Mouse (Mus musculus): Measurements from ENCODE around the gene Nlrx1.

The Nlrx1 gene

GRCm38 (mm10) chr9:44269077-44269476 lies 678 bp upstream of the Nlrx1 start:
- peak; percentile 50 for DNase-seq (ENCODE audit: low read depth, low spot score)

- DNase-seq (ENCODE audit: low read depth, low spot score), result peak; percentile 93
Observed at GRCm38 (mm10) chr9:44268027-44268360, 405 bp downstream of the Nlrx1 start.

GRCm38 (mm10) chr9:44267319-44268026 lies 926 bp downstream of the Nlrx1 start:
- DNase-seq (ENCODE audit: low read depth, low spot score), result peak; percentile 25

GRCm38 (mm10) chr9:44266478-44267226 lies 1.7 kb downstream of the Nlrx1 start:
- peak; percentile 84 for DNase-seq (ENCODE audit: low read depth, low spot score)

GRCm38 (mm10) chr9:44261388-44261787 lies 7.0 kb downstream of the Nlrx1 start:
- no peak for DNase-seq (ENCODE audit: low read depth, low spot score)

GRCm38 (mm10) chr9:44259014-44259413 lies 9.4 kb downstream of the Nlrx1 start:
- DNase-seq (ENCODE audit: low read depth, low spot score), result no peak

GRCm38 (mm10) chr9:44256213-44256612 lies 12.2 kb downstream of the Nlrx1 start:
- DNase-seq (ENCODE audit: low read depth, low spot score), result no peak

GRCm38 (mm10) chr9:44255136-44255521 lies 13.3 kb downstream of the Nlrx1 start:
- no peak for DNase-seq (ENCODE audit: low read depth, low spot score)

- peak; percentile 63 for DNase-seq (ENCODE audit: low read depth, low spot score)
Observed at GRCm38 (mm10) chr9:44254508-44255135, 13.8 kb downstream of the Nlrx1 start.

- no peak for DNase-seq (ENCODE audit: low read depth, low spot score)
Observed at GRCm38 (mm10) chr9:44253441-44253840, 15.0 kb downstream of the Nlrx1 start.

- DNase-seq (ENCODE audit: low read depth, low spot score), result no peak
Observed at GRCm38 (mm10) chr9:44251314-44251713, 17.1 kb downstream of the Nlrx1 start, which contains the start of gene Pdzd3. Gene Pdzd3 (minus strand): TSS chr9:44251471.

GRCm38 (mm10) chr9:44250445-44250844 lies 18.0 kb downstream of the Nlrx1 start:
- DNase-seq (ENCODE audit: low read depth, low spot score), result peak; percentile 67

- DNase-seq (ENCODE audit: low read depth, low spot score), result peak; percentile 84
Observed at GRCm38 (mm10) chr9:44249181-44250146, 18.9 kb downstream of the Nlrx1 start.

- DNase-seq (ENCODE audit: low read depth, low spot score), result no peak
Observed at GRCm38 (mm10) chr9:44247907-44248306, 20.5 kb downstream of the Nlrx1 start.

GRCm38 (mm10) chr9:44243621-44244020 lies 24.8 kb downstream of the Nlrx1 start:
- DNase-seq (ENCODE audit: low read depth, low spot score), result no peak

- no peak for DNase-seq (ENCODE audit: low read depth, low spot score)
Observed at GRCm38 (mm10) chr9:44241418-44241817, 27.0 kb downstream of the Nlrx1 start.

- no peak for DNase-seq (ENCODE audit: low read depth, low spot score)
Observed at GRCm38 (mm10) chr9:44240911-44241310, 27.5 kb downstream of the Nlrx1 start.

- DNase-seq (ENCODE audit: low read depth, low spot score), result no peak
Observed at GRCm38 (mm10) chr9:44240399-44240798, 28.0 kb downstream of the Nlrx1 start, which contains the start of gene Ccdc153. Gene Ccdc153 (plus strand): TSS chr9:44240676.

GRCm38 (mm10) chr9:44239447-44239846 lies 29.0 kb downstream of the Nlrx1 start:
- DNase-seq (ENCODE audit: low read depth, low spot score), result peak; percentile 63

- no peak for DNase-seq (ENCODE audit: low read depth, low spot score)
Observed at GRCm38 (mm10) chr9:44238501-44239190, 29.8 kb downstream of the Nlrx1 start.

GRCm38 (mm10) chr9:44237128-44237527 lies 31.3 kb downstream of the Nlrx1 start:
- DNase-seq (ENCODE audit: low read depth, low spot score), result no peak

Data from brain, adult 2 months (tissue).